Mouse (Mus musculus): ENCODE results near the gene Irgc1.

DNA sequence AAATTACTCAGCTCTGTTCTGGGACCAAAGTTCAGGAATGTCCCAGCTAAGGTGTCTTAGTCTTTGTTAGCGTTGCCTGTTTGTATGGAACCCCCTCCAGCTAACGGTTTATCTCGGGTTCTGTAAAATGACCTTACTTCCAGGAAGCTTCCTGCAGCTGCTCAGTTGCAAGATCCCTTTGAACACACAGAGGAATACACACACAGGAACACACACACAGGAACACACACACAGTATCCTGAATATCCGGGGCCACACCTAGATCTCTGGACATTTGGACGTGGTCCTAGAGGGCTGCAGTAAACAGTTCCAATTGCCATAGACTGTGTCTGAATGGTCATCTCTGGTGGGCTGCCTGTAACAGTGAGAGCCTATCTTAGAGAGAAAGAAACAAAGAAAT lies 3.6 kb upstream of the Irgc1 start:
- TF ChIP-seq CHD2 (IDR thresholded peaks at IDR 0.05; ENCODE audit: low read depth, low read length) (no peak), ZC3H11A (IDR thresholded peaks at IDR 0.05; ENCODE audit: borderline replicate concordance, low read depth, low read length) (no peak), ZNF384 (IDR thresholded peaks at IDR 0.05; ENCODE audit: low read depth, low read length) (no peak)

Data from ES-E14 (cell line).